Mouse (Mus musculus) urinary bladder, postnatal 25 days (tissue): ENCODE measurements around the gene Slc38a4.

Experiments
- DNase-seq: peaks from one replicate; pipeline ENCODE4 v3.0.0; 2022; ENCODE audit warnings: low spot score

Gene Slc38a4

DNA sequence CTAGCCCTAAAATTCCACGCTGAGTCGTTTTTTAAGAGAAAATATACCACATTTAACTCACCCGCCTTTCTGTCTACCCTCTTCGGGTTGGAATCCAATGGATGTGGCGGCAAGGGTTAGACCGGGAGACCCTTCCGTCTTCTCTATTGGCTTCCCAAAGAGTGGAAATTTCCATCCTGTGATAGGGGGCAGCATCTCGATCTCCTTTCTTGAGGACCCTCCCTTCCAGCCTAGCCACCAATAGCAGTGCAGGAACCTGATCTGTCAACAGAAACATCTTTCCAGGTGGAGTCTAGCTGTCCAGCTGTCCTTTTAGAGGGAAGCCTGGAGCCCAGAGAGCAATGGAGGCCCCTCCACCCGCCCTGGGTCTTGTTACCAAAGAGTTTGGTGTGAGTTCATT is at the start of gene Slc38a4:
Slc38a4 (minus strand) TSS at position 163 of the 400 bp plus-strand sequence.
- no peak for DNase-seq

DNA sequence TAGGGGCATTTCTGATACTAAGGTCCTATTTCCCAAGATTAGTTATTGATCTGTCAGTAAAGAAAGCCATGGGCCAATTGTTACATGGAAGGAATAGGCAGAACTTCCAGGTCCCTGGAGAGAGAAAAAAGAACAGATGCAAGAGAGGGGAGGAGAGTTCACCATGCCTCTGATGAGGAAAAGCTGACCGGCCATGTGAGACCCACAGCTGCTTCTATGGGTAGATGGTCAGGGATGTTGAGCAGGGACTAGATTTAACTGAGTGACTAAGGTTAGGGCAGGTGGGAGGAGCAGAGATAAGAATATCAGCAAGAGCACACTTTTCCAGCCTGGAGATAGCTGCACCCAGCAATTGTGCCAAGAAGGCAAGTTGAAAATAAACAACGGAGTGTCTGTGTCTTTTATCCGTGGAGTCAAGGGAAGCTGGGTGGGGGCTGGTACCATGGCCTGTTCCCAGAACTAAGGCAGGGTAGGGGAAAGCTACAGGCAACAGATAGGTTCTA is 49.2 kb upstream of the Slc38a4 start:
- no peak for DNase-seq

DNA sequence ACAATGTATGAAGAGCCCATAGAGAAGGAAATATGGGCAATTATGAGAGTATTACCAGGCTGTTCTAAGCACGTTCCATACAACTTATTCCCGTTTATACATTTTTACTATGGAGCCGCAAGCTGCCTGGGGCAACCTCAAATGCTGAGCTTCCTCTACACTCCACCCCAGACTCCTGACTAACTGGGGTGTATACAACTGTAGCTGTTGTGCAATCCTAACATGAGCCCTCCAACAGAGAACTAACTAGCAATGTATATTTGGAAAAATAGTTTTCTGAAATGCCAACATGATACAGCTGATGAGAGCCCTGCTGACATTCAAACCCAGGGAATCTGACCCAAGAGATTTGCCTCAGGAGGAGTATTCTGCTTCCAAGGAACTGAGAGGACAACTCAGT is 48.3 kb upstream of the Slc38a4 start:
- DNase-seq: no peak

DNA sequence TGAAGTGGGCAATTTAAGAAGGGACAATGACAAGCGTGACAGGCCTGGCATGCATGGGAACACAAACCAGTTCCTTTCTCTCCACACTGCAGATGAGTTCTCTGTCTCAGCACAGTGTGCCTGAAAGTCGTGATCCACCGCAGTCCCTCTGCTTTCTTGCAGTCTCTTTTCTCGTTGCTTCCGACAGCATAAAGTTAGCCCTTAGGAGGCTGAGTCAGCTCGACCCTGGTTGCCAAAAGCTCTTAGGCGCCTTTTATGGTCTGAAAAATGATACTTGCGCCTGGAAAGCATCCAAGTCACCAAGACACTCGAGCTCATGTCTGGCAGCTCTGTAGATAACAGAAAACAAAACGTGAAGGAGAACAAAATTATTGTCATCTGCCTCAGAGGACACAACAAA is 47.1 kb upstream of the Slc38a4 start:
- DNase-seq: no peak

DNA sequence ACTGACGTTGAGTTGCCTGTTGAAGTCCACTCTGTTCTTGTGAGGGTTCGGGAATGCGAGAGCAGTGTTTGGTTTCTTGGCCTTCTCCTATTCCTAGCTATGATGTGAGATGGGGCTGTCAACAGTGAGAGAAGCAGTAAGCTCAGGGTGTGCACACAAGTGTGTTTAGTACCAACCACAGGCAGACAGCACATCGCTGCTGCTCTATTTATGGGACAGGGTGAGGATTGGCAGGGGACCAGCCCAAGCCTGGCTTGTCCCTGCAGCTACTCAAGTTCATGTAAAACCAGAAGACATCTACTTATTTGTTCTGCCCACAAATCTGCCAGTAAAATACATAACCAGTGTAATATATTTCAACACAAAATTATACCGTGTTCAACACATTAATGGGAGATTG is 46.4 kb upstream of the Slc38a4 start:
- DNase-seq: no peak

DNA sequence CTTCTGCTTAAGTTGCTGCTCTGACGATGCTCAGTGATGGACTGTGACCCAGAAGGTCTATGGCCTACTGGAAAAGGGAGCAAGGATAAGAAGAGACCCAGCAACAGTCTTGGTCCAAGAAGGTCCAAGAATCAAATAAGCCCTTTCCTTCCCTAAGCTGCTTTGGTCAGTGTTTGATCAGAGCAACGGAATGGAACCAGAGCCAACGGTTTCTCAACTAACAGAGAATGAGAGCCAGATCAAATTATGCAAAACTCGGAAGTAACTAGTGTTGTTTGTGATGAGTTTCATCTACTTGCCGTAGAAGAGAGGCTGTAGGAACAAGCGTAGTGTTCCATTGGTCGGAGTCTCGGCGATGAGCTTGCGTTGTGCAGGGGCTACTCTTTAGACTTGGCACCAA is 43.3 kb upstream of the Slc38a4 start:
- no peak for DNase-seq

DNA sequence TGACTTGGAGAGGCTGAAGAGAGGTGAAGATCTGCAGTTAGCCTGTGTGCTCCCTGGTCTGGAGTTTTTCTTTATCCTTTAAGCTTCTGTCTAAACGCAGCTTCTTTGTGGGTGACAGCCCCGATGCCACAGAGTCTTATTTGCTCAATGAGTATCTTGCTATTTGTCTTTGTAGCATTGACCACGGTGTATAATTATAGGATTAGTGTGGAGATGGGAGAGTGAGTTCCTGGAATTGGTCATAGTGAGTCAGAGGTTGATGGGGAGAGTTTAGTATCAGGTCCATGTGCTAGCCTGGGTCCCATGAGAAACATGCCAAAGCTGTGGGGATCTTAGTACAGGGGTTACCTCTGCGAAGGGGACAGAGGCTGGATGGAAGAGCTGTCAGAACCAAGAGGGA is 41.8 kb upstream of the Slc38a4 start:
- no peak for DNase-seq

DNA sequence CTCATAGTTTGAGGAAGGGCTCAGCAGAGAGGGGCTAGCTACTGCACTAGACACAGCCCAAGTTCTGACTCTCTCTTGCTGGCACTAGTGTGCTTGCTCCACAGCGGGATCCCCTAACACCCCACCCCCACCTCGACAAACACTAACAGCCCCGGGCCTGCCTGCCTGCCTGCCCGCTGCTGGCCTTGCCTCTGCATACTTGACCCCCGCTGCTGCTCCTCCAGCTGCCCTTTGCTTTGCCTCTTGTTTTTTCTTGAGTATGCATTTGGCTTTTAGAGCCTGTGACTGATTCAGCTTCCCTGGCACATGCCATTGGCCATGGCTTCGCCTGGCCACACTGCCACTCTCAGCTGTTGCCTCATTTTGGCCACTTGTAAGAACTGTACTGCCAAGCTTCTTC is 33.8 kb upstream of the Slc38a4 start:
- DNase-seq: no peak

DNA sequence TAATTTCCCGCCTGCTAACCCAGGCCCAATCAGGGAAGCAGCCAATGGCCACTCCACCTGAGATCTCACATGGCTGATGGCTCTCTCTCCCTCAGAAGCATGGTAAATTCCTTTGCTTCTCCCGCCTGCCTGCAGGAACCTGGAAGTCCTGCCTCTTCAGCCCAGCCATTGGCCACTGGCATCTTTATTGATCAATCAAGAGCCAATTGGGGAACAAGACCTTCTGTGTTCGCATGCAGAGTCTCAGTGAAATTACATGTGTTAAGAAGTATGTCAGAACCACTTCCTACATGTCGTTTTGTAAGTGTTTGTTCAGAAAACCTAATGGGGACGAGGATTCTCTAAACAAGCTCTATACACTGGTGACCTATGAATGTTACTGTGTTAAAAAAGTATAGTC is 30.1 kb upstream of the Slc38a4 start:
- DNase-seq: no peak

DNA sequence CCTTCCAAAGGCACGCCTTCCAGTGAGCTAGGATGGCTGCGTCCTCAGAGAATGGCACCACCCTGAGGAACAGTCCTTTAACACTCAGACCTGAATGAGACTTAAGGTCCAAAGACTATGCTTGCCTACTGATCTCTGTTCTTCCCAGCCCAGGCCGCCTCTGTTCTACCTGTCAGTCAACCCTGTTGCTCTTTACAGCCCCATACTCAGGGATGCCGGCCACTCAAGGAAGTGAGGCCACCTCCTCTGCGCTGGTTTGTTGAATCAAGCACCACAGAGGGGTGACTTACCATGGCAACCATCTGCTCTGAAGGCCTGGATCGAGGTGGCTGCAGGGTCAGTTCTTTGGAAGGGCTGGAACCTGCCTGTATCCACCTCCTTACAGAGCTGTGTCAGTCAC is 21.9 kb upstream of the Slc38a4 start:
- DNase-seq: no peak

DNA sequence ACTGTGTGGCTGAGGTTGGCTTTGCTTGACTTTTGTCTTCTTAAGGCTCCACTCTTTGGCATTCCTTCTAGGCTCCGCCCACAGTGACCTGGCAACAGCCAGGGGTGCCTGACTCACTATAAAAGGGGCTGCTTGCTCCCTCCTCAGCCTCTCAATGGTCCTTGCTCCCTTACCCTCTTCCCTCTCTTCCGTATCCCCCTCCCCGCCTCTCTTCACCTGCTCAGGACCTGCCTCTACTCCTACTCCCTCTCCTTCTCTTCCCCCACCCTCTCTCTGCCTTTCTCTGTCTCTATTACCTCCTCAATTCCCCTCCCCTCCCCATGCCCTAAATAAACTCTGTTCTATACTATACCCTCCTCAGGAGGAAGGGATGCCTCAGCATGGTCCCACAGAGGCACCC is 20.3 kb upstream of the Slc38a4 start:
- DNase-seq: no peak

DNA sequence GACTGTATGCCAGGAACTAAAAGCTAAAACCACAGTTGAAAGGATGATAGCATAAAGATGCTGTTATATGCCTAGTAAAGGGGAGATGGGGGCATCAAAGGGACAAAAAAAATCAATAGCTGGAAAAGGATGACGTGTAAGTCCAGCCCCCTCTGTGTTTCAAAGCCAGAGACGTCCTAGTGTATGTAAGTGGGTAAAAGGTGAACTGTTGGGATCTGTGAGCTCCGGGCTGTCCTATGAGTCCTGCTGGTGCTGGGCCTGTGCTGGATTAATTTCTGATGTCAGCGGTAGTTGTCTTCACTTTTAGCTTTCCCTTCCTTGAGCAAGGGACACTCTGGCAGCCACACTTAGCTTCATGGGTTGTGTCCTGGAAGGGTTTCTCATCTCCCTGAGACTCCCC is 19.5 kb upstream of the Slc38a4 start:
- DNase-seq: no peak

DNA sequence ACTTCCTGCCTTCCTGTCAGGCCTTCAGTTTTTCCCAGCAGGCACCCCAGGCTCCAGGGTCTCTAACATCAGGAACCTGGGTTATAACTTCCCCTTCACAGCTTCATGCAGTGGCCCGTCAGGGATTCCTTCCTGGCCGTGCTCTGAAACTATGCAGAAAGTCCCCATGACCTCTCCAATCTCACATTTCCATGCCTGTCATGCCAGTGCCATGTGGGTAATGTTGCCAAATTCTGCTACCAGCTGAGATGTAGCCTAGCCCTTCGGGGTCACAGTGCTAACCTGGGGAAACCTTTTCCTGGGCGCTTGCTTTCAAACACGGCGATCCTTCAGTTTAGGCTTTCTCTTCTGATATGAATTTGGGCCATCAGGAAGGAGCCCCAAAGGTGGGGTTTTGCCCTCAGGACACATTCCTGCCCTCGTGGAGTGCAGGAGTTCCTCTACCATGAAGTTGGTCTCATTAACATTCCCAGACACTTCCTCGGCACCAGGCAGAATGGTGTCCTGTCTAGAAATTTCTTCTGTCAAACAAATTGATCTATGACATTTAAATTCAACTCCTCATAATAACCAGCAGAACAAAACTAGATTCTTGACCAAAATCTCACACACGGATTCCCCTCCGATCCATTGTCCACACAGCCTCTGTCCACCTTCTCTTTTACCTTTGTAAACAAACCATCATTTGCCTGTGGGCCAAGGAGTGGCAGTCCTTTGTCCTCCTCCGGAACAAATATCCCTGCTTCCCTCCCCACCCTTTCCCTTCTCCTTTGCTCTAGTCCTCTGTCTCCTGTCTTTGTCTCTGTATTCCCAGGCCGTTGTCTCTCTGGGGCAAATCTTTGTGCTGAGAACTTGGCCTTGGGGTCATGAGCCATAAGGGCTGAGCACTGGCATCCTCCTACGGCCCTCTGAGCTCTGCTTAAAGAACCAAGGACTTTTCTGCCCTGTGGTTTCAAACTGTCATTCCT is 17.4 kb upstream of the Slc38a4 start:
- no peak for DNase-seq

DNA sequence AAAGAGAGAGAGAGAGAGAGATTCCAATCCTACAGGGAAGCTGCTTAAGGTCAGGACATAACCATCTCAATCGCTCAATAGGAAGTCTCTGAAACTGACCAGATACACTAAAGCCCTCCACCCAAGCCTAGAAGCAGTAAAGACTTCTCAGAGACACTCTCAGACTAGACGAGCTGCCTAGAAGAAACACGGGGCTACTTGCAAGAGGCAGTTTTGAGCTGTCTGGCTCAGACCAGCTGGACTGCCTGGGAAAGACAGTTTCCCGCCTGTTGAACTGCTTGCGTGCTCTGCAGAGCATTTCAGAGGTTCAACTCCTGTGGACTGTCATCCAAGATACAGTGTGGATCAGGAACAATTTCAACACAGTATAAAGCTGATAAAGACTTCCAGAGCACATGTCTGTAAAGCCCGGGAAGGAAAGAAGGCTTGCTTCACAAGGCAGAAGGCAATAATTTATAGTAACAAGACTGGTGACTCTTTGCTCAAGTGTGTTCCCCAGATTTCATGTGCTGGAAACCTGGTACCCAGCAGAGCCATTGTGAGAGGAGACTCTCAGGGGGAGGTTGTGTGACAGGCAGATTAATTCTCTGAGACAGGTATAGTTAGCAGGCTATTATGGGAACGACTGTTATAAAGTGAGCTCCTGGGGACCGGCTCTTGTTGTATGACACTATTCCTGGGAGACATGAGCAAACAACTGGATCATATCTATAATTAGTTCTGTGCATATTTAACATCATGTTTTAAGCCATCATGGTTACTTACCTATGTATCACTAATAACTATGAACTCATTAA is 11.8 kb upstream of the Slc38a4 start:
- no peak for DNase-seq

DNA sequence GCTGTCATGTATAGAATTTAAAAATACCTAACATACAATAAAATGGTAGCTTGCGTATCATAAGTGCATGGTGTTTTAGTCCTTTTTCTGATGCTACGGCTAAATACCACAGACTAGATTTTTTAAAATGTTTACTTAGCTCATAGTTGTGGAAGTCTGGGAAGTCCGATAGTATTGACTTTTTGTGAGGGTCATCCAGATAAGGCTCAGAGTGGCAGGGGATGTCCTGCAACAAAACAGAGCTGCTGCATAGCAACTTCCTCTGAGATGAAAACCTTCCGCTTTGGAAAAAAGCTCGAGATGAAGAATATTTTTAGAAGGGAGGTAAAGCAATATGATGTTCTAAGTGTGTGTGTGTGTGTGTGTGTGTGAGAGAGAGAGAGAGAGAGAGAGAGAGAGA is 11.2 kb upstream of the Slc38a4 start:
- DNase-seq: no peak

DNA sequence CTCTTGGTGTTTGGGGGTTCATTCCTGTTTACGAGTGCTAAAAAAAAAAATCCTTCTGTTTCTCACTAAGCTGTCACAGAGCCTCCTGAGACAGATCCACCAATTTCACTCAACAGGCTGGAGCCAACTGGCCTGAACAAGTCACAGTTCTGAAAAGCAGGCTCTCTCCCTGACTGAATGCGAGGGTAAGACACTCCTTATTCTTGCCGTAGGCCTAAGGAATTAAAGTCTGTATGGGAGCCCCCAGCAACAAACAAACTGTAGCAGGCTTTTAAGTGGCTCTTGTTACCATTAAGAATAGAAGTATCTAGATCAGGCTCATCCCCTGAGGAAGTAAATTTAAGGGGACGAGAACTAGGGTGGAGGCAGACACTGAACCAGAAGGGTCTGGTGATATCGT is 7.5 kb upstream of the Slc38a4 start:
- no peak for DNase-seq

DNA sequence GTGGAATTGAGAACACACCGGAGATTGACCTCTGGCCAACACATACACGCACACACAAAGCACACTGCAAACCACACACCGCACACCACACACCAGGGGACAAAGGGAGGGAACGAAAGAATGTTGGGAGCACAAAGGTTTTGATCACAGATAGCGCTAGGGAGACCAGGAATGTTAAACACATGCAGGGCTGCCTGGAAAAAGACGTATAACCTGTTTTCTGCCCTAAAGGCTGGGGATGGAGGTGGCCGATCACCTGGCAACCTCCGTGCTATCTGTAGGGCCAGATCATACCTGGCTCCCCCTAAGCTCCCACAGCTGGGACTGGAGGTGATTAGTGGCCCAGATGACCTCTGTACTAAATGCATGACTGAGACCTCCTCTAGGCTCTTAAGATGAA is 5.2 kb upstream of the Slc38a4 start:
- DNase-seq: no peak

DNA sequence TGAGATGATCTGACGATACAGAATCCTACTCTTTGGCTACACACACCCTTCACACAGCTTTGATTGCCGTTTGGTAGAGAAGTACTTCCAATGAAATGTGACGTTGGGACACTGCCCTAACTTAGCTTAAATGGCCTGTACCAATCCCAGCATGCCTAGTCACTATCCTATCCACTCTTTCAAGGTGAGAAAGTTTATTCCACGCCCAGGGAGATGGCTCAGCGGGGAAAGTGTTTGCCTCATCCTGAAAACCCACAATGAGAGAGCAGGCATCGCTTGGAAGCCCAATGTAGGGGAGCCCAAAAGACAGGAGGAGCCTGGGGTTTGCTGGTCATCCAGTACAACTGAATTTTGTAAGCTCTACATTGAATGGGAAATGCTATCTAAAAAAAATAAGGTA is 4.8 kb upstream of the Slc38a4 start:
- DNase-seq: no peak

DNA sequence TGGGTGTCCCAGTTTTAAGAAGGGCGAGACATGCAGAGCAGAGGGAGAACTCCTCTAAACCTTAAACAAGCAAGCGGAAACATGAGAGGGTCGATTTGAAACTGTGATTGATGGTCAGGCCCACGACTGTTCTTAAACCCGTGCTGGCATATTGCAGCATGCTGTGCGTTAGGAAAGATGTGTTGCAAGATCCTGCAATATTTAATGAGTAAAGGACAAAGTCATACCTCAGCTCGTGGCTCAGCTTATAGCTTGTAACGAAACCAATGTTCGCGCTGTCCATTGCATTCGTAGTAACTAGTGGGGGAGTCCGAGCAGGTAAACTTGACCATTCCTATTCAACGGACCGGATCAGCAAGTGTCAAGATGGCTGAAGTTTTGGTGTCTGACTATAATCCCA is 4.3 kb upstream of the Slc38a4 start:
- DNase-seq: no peak

DNA sequence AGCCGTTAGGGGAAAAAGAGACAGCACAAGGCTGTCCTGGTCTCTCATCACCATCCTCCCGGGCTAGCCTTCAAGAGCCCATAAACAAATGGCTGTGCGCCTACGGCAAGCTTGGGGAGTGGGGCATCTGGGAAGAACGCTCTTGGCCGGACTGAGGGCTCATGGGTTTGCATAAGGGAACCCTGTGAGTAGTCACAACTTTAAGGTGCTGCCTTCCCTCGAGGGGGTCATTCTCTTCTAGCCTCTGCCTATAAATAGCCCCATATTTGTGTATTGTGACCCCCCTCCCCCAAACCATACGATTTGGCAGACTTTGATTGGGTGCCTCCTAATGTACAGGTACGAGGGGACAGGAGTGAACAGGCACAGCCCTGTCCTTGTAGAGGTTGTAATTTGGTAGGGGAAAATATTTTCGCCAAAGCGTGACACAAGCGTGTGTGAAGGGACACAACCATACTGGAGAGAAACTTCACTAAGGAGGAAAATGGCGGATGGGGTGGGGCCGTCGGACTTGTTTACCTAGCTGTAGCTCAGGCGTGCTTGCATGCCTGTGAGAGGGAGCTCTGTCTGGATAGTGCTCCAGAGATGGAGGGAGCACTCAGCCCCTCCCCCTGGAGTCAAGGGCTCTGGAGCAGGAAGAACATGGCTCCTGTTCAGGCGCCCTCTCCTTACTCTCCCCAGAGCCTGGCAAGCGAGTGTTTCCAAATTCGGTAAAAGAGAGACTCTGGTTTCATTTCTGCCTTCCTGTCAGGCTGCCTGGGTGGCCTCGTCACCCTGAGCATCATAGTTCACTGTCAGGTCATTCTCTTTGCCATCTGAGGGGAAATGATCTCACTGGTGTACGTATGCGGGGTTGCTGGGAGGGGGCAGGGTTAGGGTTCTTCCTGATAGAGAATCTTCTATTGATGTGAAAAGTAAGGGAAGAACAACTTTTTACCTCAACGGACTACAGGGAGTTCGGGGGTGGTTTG is 3.6 kb upstream of the Slc38a4 start:
- DNase-seq: no peak

DNA sequence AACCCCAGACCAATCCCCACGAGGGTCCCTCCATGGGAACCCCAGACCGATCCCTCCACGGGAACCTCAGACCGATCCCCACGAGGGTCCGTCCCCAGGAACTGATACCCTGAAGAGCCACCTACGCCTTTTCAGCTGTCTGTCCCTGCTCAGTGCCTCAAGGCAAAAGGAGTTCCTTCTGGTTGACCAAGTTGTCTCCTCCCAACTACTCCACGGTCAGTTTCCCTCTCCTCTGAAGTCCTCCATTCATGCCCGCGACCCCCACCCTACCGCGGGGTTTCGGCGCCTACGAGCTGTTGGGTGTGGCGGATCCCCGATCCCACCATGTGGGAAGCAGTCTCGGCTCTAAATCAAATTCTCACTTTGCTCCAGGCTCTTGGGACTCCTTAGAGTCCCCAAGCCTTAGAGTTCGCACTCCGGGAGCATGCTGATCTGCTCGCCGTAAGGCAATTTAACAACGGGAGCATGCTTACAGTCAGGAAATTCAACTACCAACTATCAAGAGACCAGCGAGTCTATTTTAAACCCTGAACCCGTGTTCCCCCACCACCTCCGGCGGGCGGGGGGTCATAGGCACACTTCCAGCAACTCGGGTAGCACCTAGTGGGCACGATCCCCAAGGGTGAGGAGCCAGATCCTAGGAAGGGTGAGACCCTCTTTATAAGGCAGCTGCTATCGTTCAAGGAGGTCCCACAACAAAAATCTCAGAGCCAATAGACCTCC is 828 bp downstream of the Slc38a4 start:
- no peak for DNase-seq
